Mouse (Mus musculus) spleen, adult 12 weeks (tissue): ENCODE data around the gene Aqp7.

Source experiments
- DNase-seq: peaks from one replicate; pipeline ENCODE4 v3.0.0; 2022; ENCODE audit warnings: low spot score

Aqp7 gene

DNA sequence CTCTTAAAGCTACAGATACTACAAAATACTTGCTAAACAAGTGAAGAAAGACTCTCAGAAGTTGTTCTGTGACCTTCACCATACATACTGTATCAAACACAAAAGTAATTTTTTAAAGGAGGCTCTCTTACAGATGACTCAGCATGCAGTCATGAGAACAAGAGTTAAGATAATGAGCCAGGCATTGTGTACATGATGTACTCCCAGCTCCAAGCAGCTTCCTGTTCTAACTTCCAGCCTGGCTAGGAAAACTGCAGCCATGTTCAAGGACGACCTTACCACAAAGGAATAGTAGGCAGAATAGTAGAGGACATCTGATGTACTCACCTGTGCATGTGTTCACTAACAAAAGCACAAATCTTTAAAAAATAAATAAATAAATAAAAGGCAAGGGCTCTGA, 47.7 kb downstream of the Aqp7 start:
- no peak for DNase-seq

DNA sequence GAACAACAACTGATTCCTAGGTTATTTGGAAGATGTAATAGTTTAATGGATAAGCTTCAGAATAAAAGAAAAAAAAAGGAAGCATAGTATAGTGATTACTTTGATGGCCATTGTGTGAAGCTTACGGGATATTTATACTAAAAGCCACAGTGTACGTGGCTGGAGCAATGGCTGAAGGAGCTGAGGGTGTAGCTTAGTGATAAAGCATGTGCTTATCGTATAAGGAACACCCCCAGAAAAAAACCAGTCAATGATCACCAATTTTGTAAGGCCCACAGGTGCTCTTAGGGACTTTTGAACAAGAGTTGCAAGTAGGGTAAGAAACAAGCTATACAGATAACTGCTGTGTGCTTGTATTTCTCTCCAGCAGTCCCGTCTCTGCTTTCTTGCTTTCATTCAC, 50.0 kb downstream of the Aqp7 start:
- DNase-seq, result no peak

- no peak for DNase-seq
These were observed 51.6 kb downstream of the Aqp7 start for GRCm38 (mm10) chr4:40996302-40996701.

GRCm38 (mm10) chr4:40989633-40990032, 58.3 kb downstream of the Aqp7 start:
- DNase-seq, result no peak

GRCm38 (mm10) chr4:40983686-40984085, 64.3 kb downstream of the Aqp7 start:
- DNase-seq, result no peak
